Mouse (Mus musculus) G1E (cell line): ENCODE measurements at regions not wholly inside any gene's neighbourhood (a gene's known extent, or its start where the extent isn't known, plus 50 kb on each side); places are given as distances from the start of the nearest gene placed in this dataset.

ENCODE experiments used
- ATAC-seq: 2 replicates; pipeline ENCODE4 v1.8.0; 2016; ENCODE audit warnings: mild to moderate bottlenecking; ENCODE audit not compliant: insufficient number of reproducible peaks, poor library complexity, low FRiP score, severe bottlenecking; ENCODE audit errors: extremely low read depth
- DNase-seq: peaks from one replicate; pipeline ENCODE4 v3.0.0; 2012; ENCODE audit warnings: low spot score
- H3K27me3 ChIP-seq: 2 replicates; pipeline ENCODE4 v1.6.1; 2012; ENCODE audit warnings: mild to moderate bottlenecking, low read length, inconsistent platforms; ENCODE audit not compliant: insufficient read depth
- H3K36me3 ChIP-seq: replicated peaks from 2 replicates; pipeline ENCODE3; 2012; ENCODE audit warnings: mild to moderate bottlenecking, inconsistent platforms
- H3K4me1 ChIP-seq: 2 replicates; pipeline ENCODE4 v1.6.1; 2012; ENCODE audit warnings: low read depth, low read length, inconsistent platforms, mixed read lengths; ENCODE audit not compliant: insufficient read depth
- H3K4me3 ChIP-seq: 2 replicates; pipeline ENCODE4 v1.5.1; 2012; ENCODE audit warnings: low read depth, mild to moderate bottlenecking, inconsistent platforms, low read length, moderate library complexity, mixed read lengths
- H3K9me3 ChIP-seq: replicated peaks from 2 replicates; pipeline ENCODE4 v1.6.1; 2012; ENCODE audit warnings: inconsistent platforms
- CTCF ChIP-seq: IDR thresholded peaks from 2 replicates; pipeline ENCODE4 v1.5.1; 2012; ENCODE audit warnings: low read depth, low read length, inconsistent platforms, mixed read lengths
- GATA1 ChIP-seq: IDR thresholded peaks from 2 replicates; pipeline ENCODE4 v1.6.1; 2012; ENCODE audit warnings: borderline replicate concordance, low read length, inconsistent platforms, mixed read lengths
- GATA2 ChIP-seq: IDR thresholded peaks from 2 replicates; pipeline ENCODE4 v1.6.1; 2012; ENCODE audit warnings: low read depth, low read length, inconsistent platforms, borderline replicate concordance
- POLR2AphosphoS5 ChIP-seq: IDR thresholded peaks from 2 replicates; pipeline ENCODE4 v1.6.1; 2012; ENCODE audit warnings: low read depth, low read length, inconsistent platforms; ENCODE audit not compliant: insufficient replicate concordance
- TAL1 ChIP-seq: conservative IDR thresholded peaks from 2 replicates; pipeline ENCODE4 v1.6.1; 2012; ENCODE audit warnings: low read depth, low read length, inconsistent platforms, mixed read lengths

- no peaks in the 10 kb centered on the region for H3K4me1 ChIP-seq
- no peak for ATAC-seq
- no peak overlapping the region for H3K4me3 ChIP-seq
- no peaks in the 10 kb centered on the region for H3K36me3 ChIP-seq
- no peaks in the 10 kb centered on the region for H3K27me3 ChIP-seq
- DNase-seq: no peak
- H3K9me3 ChIP-seq: peaks cover 57% of the 10 kb centered on the region
- TF ChIP-seq GATA2: no peak
- no peak for TF ChIP-seq GATA1
- no peak for TF ChIP-seq CTCF
- TF ChIP-seq POLR2AphosphoS5: no peak
- no peak for TF ChIP-seq TAL1
These were observed 82.9 kb downstream of the Klf5 start for GRCm38 (mm10) chr14:99381262-99382017.

DNA sequence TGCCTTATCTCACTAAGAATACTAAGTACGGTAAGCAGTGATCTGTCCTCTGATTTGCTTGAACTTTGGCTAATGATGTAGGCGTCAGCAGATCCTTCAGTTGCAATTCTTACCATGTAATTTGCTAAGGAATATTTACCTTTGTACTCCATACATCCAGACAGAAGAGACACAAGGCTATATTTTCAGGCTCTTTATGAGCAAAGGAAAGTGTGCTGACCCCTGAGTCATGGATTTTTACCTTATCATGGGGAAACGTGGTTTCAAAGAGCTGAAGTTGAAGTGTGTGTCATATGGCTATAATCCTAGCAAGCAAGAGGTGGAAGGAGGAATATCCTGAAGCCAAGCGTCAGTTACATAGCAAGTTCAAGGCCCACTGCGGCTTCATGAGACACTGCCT, 83.6 kb downstream of the Klf5 start:
- no peaks in the 10 kb centered on the region for H3K27me3 ChIP-seq
- no peaks in the 10 kb centered on the region for H3K4me1 ChIP-seq
- ATAC-seq: no peak
- TF ChIP-seq TAL1: no peak
- no peak for DNase-seq
- H3K36me3 ChIP-seq: no peaks in the 10 kb centered on the region
- no peak overlapping the region for H3K4me3 ChIP-seq
- H3K9me3 ChIP-seq: peaks cover 53% of the 10 kb centered on the region

- H3K4me1 ChIP-seq: no peaks in the 10 kb centered on the region
- no peak for TF ChIP-seq GATA1
- no peak for TF ChIP-seq POLR2AphosphoS5
- no peak for TF ChIP-seq GATA2
- TF ChIP-seq TAL1: no peak
- TF ChIP-seq CTCF: no peak
- H3K36me3 ChIP-seq: no peaks in the 10 kb centered on the region
- no peak for DNase-seq
- no peak for ATAC-seq
- no peaks in the 10 kb centered on the region for H3K27me3 ChIP-seq
- H3K9me3 ChIP-seq: peaks cover 52% of the 10 kb centered on the region
- no peak overlapping the region for H3K4me3 ChIP-seq
These were observed 84.7 kb downstream of the Klf5 start for GRCm38 (mm10) chr14:99383170-99383569.

DNA sequence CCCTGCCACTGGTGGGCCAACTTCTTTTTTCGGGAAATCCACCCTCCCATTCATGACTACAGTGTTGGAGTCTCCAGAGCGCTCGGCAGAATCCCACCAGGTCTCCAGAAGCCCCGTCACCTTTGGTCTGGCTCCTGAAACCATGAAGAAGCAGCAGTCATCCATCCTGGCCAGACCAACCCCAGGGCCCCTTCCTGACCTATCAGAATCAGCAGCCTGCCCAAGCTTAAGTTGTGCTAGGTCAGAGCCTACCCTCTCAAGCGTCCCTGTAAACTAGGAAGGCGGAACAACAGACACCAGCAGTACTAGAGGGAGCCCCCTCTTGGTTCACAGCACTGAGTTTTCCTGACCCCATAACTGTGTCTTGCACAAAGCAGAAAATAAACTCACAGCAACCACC, 89.1 kb downstream of the Klf5 start:
- peaks cover 51% of the 10 kb centered on the region for H3K9me3 ChIP-seq
- DNase-seq (no peak), ATAC-seq (no peak)
- H3K27me3 ChIP-seq: no peaks in the 10 kb centered on the region
- TF ChIP-seq POLR2AphosphoS5 (no peak), CTCF (no peak), GATA2 (no peak)
- no peaks in the 10 kb centered on the region for H3K36me3 ChIP-seq
- no peak overlapping the region for H3K4me3 ChIP-seq
- no peaks in the 10 kb centered on the region for H3K4me1 ChIP-seq

DNA sequence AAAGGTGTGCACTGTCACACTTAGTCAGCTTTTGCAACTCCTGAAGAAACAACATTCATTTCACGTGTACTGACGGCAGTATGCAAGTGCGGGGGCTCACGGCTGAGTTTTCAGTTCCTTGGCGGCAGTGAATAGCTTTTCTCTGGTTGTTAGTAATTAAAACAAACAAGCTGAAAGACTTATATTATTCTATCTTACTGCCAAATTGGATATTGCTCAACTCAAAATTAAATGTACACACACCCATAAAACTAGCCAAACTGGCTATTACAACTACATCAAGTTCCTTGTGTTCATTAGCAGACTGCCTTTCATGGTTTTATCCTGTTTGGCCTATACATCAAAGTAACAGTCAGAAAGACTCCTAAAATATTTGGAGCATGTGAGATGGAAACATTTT, 90.8 kb downstream of the Klf5 start:
- TF ChIP-seq POLR2AphosphoS5: no peak
- TF ChIP-seq GATA2: no peak
- no peak for TF ChIP-seq TAL1
- TF ChIP-seq GATA1: no peak
- TF ChIP-seq CTCF: no peak
- no peaks in the 10 kb centered on the region for H3K27me3 ChIP-seq
- H3K9me3 ChIP-seq: peaks cover 56% of the 10 kb centered on the region
- no peak for ATAC-seq
- DNase-seq: no peak
- H3K4me3 ChIP-seq: no peak overlapping the region
- no peaks in the 10 kb centered on the region for H3K36me3 ChIP-seq
- H3K4me1 ChIP-seq: no peaks in the 10 kb centered on the region

GRCm38 (mm10) chr14:99391700-99392099, 93.2 kb downstream of the Klf5 start:
- no peaks in the 10 kb centered on the region for H3K4me1 ChIP-seq
- TF ChIP-seq CTCF: no peak
- TF ChIP-seq GATA2: no peak
- no peak for TF ChIP-seq GATA1
- no peak for TF ChIP-seq TAL1
- TF ChIP-seq POLR2AphosphoS5: no peak
- H3K9me3 ChIP-seq: peaks cover 60% of the 10 kb centered on the region
- ATAC-seq (no peak), DNase-seq (no peak)
- H3K4me3 ChIP-seq: no peak overlapping the region
- H3K27me3 ChIP-seq: no peaks in the 10 kb centered on the region
- no peaks in the 10 kb centered on the region for H3K36me3 ChIP-seq

GRCm38 (mm10) chr14:99392813-99393212, 94.3 kb downstream of the Klf5 start:
- H3K4me1 ChIP-seq: no peaks in the 10 kb centered on the region

More at GRCm38 (mm10) chr14:99392813-99393212, 94.3 kb downstream of the Klf5 start:
- Histone ChIP-seq H3K36me3 (no peaks in the 10 kb centered on the region), H3K27me3 (no peaks in the 10 kb centered on the region), H3K4me3 (no peak overlapping the region), H3K9me3 (peaks cover 57% of the 10 kb centered on the region)
- TF ChIP-seq CTCF: no peak
- no peak for TF ChIP-seq GATA1
- no peak for TF ChIP-seq POLR2AphosphoS5
- TF ChIP-seq GATA2: no peak
- no peak for TF ChIP-seq TAL1
- ATAC-seq: no peak
- no peak for DNase-seq
